Mouse (Mus musculus) intestine, embryonic 16.5 days (tissue): ENCODE results near the gene Eif4ebp2. TPM values are rescaled to one million over a fixed set of nuclear protein-coding genes. Genes with fewer than 3 reads are reported as not detected.

ENCODE experiments used
- ATAC-seq: fragments of 200-750 bp; cut with Nextera tagmentation; 2 replicates; pipeline ENCODE4 v1.8.0; 2017; ENCODE audit warnings: moderate TSS enrichment, moderate library complexity
- H3K27ac ChIP-seq: fragments of 300-500 bp; sonication (generic); 2 replicates; pipeline ENCODE4 v1.5.1; 2014; ENCODE audit warnings: mild to moderate bottlenecking, low read length
- H3K27me3 ChIP-seq: fragments of 300-500 bp; sonication (generic); replicated peaks from 2 replicates; pipeline ENCODE4 v1.6.1; 2014; ENCODE audit warnings: low read length, control low read depth, mixed read lengths; ENCODE audit not compliant: control insufficient read depth, insufficient read depth
- H3K36me3 ChIP-seq: fragments of 300-500 bp; sonication (generic); 2 replicates; pipeline ENCODE4 v1.6.1; 2014; ENCODE audit warnings: low read length, control low read depth; ENCODE audit not compliant: control insufficient read depth, insufficient read depth
- H3K4me1 ChIP-seq: fragments of 300-500 bp; sonication (generic); 2 replicates; pipeline ENCODE4 v1.6.1; 2014; ENCODE audit warnings: low read length, control low read depth, mixed read lengths; ENCODE audit not compliant: control insufficient read depth, insufficient read depth
- H3K4me2 ChIP-seq: fragments of 300-500 bp; sonication (generic); 2 replicates; pipeline ENCODE4 v1.6.1; 2014; ENCODE audit warnings: low read depth, low read length, control low read depth
- H3K4me3 ChIP-seq: fragments of 300-500 bp; sonication (generic); 2 replicates; pipeline ENCODE4 v1.5.1; 2014; ENCODE audit warnings: mild to moderate bottlenecking, low read length
- H3K9ac ChIP-seq: fragments of 300-500 bp; sonication (generic); 2 replicates; pipeline ENCODE4 v1.6.1; 2014; ENCODE audit warnings: low read depth, low read length
- H3K9me3 ChIP-seq: fragments of 300-500 bp; sonication (generic); 2 replicates; pipeline ENCODE4 v1.6.1; 2016; ENCODE audit warnings: low read length, control low read depth; ENCODE audit not compliant: control insufficient read depth
- WGBS: fragments of 180-500 bp; shearing (Covaris S2); extraction: QIAGEN DNeasy Blood & Tissue Kit; methylation state at CpG from one replicate; pipeline ENCODE4 v1.1.7; 2014; 5-methylcytosine and 5-hydroxymethylcytosine counted together
- polyA plus RNA-seq: library from polyadenylated mRNA; unstranded; fragments of >200 nt; fragmentation: Nextera tagmentation; extraction: Ambion mirVana; gene quantifications from 2 replicates; pipeline ENCODE4 v1.2.1, GENCODE M21; 2015

Eif4ebp2 gene
- polyA plus RNA-seq, 1 experiment from 2014 or later: 64.1 TPM

DNA sequence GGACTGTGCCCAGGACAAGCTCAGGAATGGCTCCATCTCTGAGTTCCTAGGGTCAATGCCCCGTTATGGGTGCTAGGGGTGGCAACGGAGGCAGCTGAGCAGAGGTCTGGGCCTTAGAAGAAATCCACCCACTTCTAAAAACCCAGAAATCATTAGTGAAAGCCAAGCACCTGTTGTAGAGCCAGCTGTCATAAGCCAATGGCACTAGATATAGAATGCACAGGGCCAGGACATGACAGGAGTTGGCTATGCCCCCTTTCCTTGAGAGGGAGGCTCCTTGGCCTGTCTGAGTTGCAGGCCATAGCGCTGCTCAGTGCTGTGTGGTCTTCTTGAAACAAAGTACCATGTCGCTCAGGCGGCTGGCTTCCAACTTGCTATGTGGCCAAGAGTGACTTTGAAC is 52.1 kb downstream of the Eif4ebp2 start:
- Histone ChIP-seq H3K4me1 (0 out of 2 replicates have a peak, but pooled peaks cover 2% of the 10 kb centered on the region), H3K4me2 (no peak overlapping the region), H3K9me3 (no peaks in the 10 kb centered on the region), H3K4me3 (no peak overlapping the region), H3K36me3 (no peaks in the 10 kb centered on the region), H3K27ac (no peak overlapping the region), H3K9ac (no peak overlapping the region), H3K27me3 (no peaks in the 10 kb centered on the region)
- 89% methylated on average over 5 of the region's 5 CpGs for WGBS
- ATAC-seq: no peak

DNA sequence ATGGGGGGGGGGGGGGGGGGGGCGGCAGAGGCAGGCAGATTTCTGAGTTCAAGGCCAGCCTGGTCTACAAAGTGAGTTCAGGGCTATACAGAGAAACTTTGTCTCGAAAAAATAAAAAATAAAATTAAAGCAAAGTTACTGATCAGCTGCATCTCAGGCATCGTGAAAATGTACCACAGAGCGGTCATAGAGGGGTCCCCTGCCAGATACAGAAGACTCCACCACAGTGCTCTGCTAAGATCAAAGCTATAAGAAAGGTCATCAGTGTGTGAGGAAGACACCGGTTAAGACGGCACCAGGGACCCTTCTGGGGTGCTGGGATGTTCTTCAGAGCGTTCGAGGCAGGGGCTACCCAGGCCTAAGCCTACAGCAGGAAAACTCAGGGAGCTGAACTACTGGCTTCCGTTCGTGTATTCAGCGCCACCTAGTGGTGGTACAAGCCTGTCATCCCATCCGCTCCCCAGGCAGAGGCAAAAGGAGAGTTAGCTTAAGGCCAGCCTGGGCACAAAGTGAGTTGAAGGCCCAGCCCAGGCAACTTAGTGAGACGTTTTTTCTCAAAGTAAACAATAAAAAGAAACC is 53.2 kb downstream of the Eif4ebp2 start:
- no peaks in the 10 kb centered on the region for H3K27me3 ChIP-seq
- no peaks in the 10 kb centered on the region for H3K36me3 ChIP-seq
- no peak overlapping the region for H3K4me2 ChIP-seq
- H3K27ac ChIP-seq: no peak overlapping the region
- H3K9me3 ChIP-seq: no peaks in the 10 kb centered on the region
- peak overlapping the region; percentile 43; the same call in 1 of the 2 replicates for H3K9ac ChIP-seq
- H3K4me1 ChIP-seq: peaks cover 6% of the 10 kb centered on the region; the same call in 1 of the 2 replicates
- peak; percentile 73 for ATAC-seq
- WGBS: 25% methylated on average over 13 of the region's 13 CpGs
- no peak overlapping the region for H3K4me3 ChIP-seq

GRCm38 (mm10) chr10:61398125-61398524 is 54.3 kb downstream of the Eif4ebp2 start:
- Histone ChIP-seq H3K36me3 (no peaks in the 10 kb centered on the region), H3K27me3 (no peaks in the 10 kb centered on the region), H3K4me3 (no peak overlapping the region), H3K9me3 (no peaks in the 10 kb centered on the region), H3K9ac (no peak overlapping the region), H3K4me1 (peaks cover 6% of the 10 kb centered on the region; the same call in 1 of the 2 replicates), H3K4me2 (no peak overlapping the region), H3K27ac (no peak overlapping the region)
- ATAC-seq: no peak
- WGBS: 45% methylated on average over 3 of the region's 3 CpGs

- H3K4me2 ChIP-seq: 0 out of 2 replicates have a peak overlapping the region, but pooled peaks have one; percentile 2
- no peaks in the 10 kb centered on the region for H3K9me3 ChIP-seq
- peak; percentile 47; the same call in 1 of the 2 replicates for ATAC-seq
- H3K9ac ChIP-seq: 0 out of 2 replicates have a peak overlapping the region, but pooled peaks have one; percentile 6
- no peaks in the 10 kb centered on the region for H3K36me3 ChIP-seq
- H3K4me3 ChIP-seq: no peak overlapping the region
- H3K27ac ChIP-seq: no peak overlapping the region
- no peaks in the 10 kb centered on the region for H3K27me3 ChIP-seq
- 27% methylated on average over 9 of the region's 9 CpGs for WGBS
- peaks cover 6% of the 10 kb centered on the region; the same call in 1 of the 2 replicates for H3K4me1 ChIP-seq
Observed at GRCm38 (mm10) chr10:61394476-61395136, 57.9 kb downstream of the Eif4ebp2 start.

- Histone ChIP-seq H3K4me3 (no peak overlapping the region), H3K36me3 (no peaks in the 10 kb centered on the region), H3K4me2 (no peak overlapping the region), H3K27ac (no peak overlapping the region), H3K4me1 (peaks cover 4% of the 10 kb centered on the region; the same call in 1 of the 2 replicates), H3K27me3 (no peaks in the 10 kb centered on the region), H3K9ac (no peak overlapping the region), H3K9me3 (no peaks in the 10 kb centered on the region)
- 33% methylated on average over 4 of the region's 4 CpGs for WGBS
- ATAC-seq: no peak
Observed at GRCm38 (mm10) chr10:61392584-61392983, 59.9 kb downstream of the Eif4ebp2 start.

DNA sequence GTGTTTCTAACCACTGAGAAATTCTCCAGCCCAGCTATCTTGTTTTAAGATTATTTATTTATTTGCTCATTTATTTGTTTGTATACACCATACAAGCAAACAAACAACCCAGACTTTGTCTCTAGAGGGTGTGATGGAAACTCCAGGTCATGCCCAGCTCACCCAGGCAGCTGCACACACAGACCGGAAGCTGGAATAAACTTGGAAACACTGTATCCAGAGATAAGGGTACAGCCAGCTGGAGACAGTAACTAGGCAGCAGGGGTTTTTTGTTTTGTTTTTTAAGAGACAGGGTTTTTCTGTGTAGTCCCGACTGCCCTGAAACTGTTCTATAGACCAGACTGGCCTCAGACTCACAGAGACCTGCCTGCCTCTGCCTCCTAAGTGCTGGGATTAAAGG is 62.3 kb downstream of the Eif4ebp2 start:
- Histone ChIP-seq H3K36me3 (no peaks in the 10 kb centered on the region), H3K4me1 (peaks cover 4% of the 10 kb centered on the region; the same call in 1 of the 2 replicates), H3K9ac (no peak overlapping the region), H3K4me3 (no peak overlapping the region), H3K27ac (no peak overlapping the region), H3K27me3 (no peaks in the 10 kb centered on the region), H3K4me2 (no peak overlapping the region), H3K9me3 (no peaks in the 10 kb centered on the region)
- no peak for ATAC-seq
- WGBS: 68% methylated on average over 2 of the region's 2 CpGs

DNA sequence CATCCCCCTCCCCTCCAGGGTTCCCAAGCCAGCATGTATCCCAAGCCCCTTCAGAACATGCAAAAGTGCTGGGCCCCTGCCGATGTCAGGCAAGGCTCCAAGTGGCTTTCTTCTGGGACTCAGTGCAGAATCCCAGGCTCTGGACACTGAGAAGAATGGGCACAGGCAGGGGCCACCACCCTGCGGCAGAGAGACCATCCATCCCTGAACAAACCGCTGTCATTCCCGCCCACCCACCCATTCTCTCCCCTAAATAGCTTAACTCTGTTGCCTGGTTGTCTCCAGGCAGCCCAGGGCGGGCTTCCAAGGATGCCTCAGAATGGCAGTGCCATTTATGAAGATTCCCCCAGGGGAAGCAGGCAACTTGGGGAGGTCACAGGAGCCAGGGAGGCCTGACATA is 63.4 kb downstream of the Eif4ebp2 start:
- Histone ChIP-seq H3K9me3 (no peaks in the 10 kb centered on the region), H3K4me3 (no peak overlapping the region), H3K4me2 (no peak overlapping the region), H3K4me1 (peaks cover 3% of the 10 kb centered on the region), H3K27ac (no peak overlapping the region), H3K36me3 (no peaks in the 10 kb centered on the region), H3K9ac (0 out of 2 replicates have a peak overlapping the region, but pooled peaks have one; percentile 14), H3K27me3 (no peaks in the 10 kb centered on the region)
- no peak for ATAC-seq
- 62% methylated on average over 5 of the region's 5 CpGs for WGBS

- no peak for ATAC-seq
- no peak overlapping the region for H3K4me3 ChIP-seq
- peaks cover 14% of the 10 kb centered on the region for H3K4me1 ChIP-seq
- H3K27me3 ChIP-seq: no peaks in the 10 kb centered on the region
- no peaks in the 10 kb centered on the region for H3K9me3 ChIP-seq
- H3K36me3 ChIP-seq: no peaks in the 10 kb centered on the region
- H3K9ac ChIP-seq: no peak overlapping the region
- H3K27ac ChIP-seq: no peak overlapping the region
- H3K4me2 ChIP-seq: no peak overlapping the region
- WGBS: 56% methylated on average over 6 of the region's 6 CpGs
Observed at GRCm38 (mm10) chr10:61386284-61386683, 66.2 kb downstream of the Eif4ebp2 start.

DNA sequence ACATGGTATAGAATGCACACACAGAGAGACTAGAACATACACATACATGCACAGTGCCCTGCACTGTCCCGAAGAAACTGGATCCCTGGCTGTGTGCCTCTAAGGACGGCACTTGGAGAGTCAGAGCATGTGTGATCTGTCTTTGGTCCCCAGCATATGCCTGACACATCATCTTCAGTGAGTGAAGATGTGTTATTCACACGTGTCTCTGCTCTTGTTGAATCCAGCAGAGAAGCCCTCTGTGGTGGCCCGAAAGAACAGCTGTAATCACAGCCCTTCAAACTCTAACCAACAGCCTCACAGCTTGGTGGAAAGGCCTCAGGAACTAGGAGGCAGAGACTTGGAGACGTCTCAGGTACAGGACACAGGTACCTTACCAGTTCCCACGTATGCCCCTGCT is 67.3 kb downstream of the Eif4ebp2 start:
- Histone ChIP-seq H3K9me3 (no peaks in the 10 kb centered on the region), H3K4me3 (no peak overlapping the region), H3K9ac (no peak overlapping the region), H3K4me1 (peaks cover 20% of the 10 kb centered on the region), H3K36me3 (no peaks in the 10 kb centered on the region), H3K4me2 (no peak overlapping the region), H3K27me3 (no peaks in the 10 kb centered on the region), H3K27ac (no peak overlapping the region)
- 79% methylated on average over 6 of the region's 6 CpGs for WGBS
- no peak for ATAC-seq
